Mouse (Mus musculus) olfactory bulb, adult 2 months (tissue): ENCODE data around the gene Lhfp.

ENCODE experiments used
- CTCF ChIP-seq: fragments of 200-500 bp; IDR thresholded peaks from 2 replicates; pipeline ENCODE4 v1.5.1; 2012; ENCODE audit warnings: low read depth, mild to moderate bottlenecking, low read length, moderate library complexity; ENCODE audit not compliant: insufficient read depth
- POLR2A ChIP-seq: fragments of 200-500 bp; IDR thresholded peaks from 2 replicates; pipeline ENCODE4 v1.6.1; 2012; ENCODE audit warnings: mild to moderate bottlenecking, low read depth, low read length, moderate library complexity; ENCODE audit not compliant: insufficient read depth

GRCm38 (mm10) chr3:53234689-53235088 lies 193.4 kb downstream of the Lhfp start:
- no peak for TF ChIP-seq POLR2A
- TF ChIP-seq CTCF = no peak
